Mouse (Mus musculus) kidney, postnatal 4 days (tissue): ENCODE data around the gene Gm4922.

ENCODE experiments used
- DNase-seq, 2 experiments: peaks; one replicate each; pipeline ENCODE4 v3.0.0; 2021; ENCODE audit warnings: mixed read lengths in 2 of 2

Gene Gm4922

GRCm38 (mm10) chr10:18786693-18787092 is at the start of gene Gm4922:
Gm4922 (minus strand) TSS chr10:18786793.
- no peak for DNase-seq

GRCm38 (mm10) chr10:18835684-18836479 is 49.3 kb upstream of the Gm4922 start:
- DNase-seq = peak; percentile 56 to 65

- peak in 1 of 2 experiments; percentile 8 for DNase-seq
Observed at GRCm38 (mm10) chr10:18834389-18834788, 47.8 kb upstream of the Gm4922 start.

- no peak for DNase-seq
Observed at GRCm38 (mm10) chr10:18831823-18832222, 45.2 kb upstream of the Gm4922 start.

- no peak for DNase-seq
Observed at GRCm38 (mm10) chr10:18830359-18830758, 43.8 kb upstream of the Gm4922 start.

- DNase-seq = no peak
Observed at GRCm38 (mm10) chr10:18827936-18828335, 41.3 kb upstream of the Gm4922 start.

GRCm38 (mm10) chr10:18826107-18826506 is 39.5 kb upstream of the Gm4922 start:
- no peak for DNase-seq

- no peak for DNase-seq
Observed at GRCm38 (mm10) chr10:18825143-18825542, 38.5 kb upstream of the Gm4922 start.

- DNase-seq = peak; percentile 66 to 71
Observed at GRCm38 (mm10) chr10:18816560-18816959, 30.0 kb upstream of the Gm4922 start.

- DNase-seq = no peak
Observed at GRCm38 (mm10) chr10:18811751-18812150, 25.2 kb upstream of the Gm4922 start.

- DNase-seq = no peak
Observed at GRCm38 (mm10) chr10:18790063-18790462, 3.5 kb upstream of the Gm4922 start.

GRCm38 (mm10) chr10:18788601-18789000 is 2.0 kb upstream of the Gm4922 start:
- no peak for DNase-seq

GRCm38 (mm10) chr10:18777546-18777945 is 9.0 kb downstream of the Gm4922 start:
- no peak for DNase-seq

GRCm38 (mm10) chr10:18772537-18773179 is 13.9 kb downstream of the Gm4922 start:
- no peak for DNase-seq

- DNase-seq = no peak
Observed at GRCm38 (mm10) chr10:18769909-18770308, 16.7 kb downstream of the Gm4922 start.

- DNase-seq = peak; percentile 77 to 79
Observed at GRCm38 (mm10) chr10:18760241-18760640, 26.4 kb downstream of the Gm4922 start.

- DNase-seq = no peak
Observed at GRCm38 (mm10) chr10:18750057-18750456, 36.5 kb downstream of the Gm4922 start.

GRCm38 (mm10) chr10:18743286-18744142 is 43.1 kb downstream of the Gm4922 start, which contains the start of gene Arfgef3:
Arfgef3 (minus strand) TSS chr10:18743949.
- peak; percentile 72 to 78 for DNase-seq

GRCm38 (mm10) chr10:18742086-18742485 is 44.5 kb downstream of the Gm4922 start:
- DNase-seq = no peak

GRCm38 (mm10) chr10:18741024-18741423 is 45.6 kb downstream of the Gm4922 start:
- DNase-seq = no peak
